Mouse (Mus musculus) B cell, adult 67 days (primary cell): ENCODE data around the gene Xrcc3. TPM values are rescaled to one million over a fixed set of nuclear protein-coding genes. Genes with fewer than 3 reads are reported as not detected.

Experiments used
- total RNA-seq, 2 experiments: library from RNA; stranded (reverse); gene quantifications; 4 replicates each; pipeline ENCODE4 v1.2.4; 2023

The Xrcc3 gene
- total RNA-seq = 1 to 10 TPM; 2.1 to 2.6 TPM

DNA sequence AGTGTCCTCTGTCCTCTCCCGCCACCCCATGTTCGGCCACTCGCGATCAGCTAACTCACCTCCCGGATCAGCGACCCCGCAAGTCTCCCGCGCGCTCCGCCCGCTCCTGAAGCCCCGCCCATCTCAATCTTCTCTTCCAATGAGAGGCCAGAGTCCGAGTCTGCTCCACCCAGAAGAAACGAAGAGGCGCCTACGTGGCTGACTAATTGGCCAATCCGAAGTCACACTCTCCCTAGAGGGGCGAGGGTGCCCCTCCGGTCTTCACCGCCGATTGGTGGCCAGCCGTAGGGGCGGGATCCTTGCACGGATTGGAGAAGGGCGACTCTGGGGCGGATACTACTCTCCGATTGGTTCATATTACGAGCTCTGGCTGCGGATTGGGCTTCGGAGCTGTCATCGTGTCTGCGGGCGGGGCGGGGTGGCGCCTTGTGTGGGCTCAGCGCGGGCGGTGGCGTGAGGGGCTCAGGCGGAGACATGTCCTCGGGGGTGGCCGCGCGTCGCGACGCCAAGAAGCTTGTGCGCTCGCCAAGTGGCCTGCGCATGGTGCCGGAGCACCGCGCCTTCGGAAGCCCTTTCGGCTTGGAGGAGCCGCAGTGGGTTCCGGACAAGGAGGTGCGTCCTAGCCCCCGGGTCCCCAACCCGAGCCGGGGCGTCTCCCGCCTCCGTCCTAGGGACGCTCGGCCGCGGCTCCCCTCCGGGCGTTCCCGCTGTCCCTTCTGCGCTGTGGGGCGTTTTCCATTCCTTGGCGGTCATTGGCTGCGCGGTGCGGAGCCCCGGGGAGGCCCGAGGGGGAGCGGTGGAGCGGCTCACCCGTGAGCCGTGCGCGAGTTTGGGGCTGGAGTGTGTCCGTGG is at the start of gene Xrcc3, which contains the start of gene Zfyve21:
Gene Xrcc3 (minus strand): TSS at position 108 of the 852 bp plus-strand sequence.
Gene Zfyve21 (plus strand): TSS at position 405 of the 852 bp plus-strand sequence.

DNA sequence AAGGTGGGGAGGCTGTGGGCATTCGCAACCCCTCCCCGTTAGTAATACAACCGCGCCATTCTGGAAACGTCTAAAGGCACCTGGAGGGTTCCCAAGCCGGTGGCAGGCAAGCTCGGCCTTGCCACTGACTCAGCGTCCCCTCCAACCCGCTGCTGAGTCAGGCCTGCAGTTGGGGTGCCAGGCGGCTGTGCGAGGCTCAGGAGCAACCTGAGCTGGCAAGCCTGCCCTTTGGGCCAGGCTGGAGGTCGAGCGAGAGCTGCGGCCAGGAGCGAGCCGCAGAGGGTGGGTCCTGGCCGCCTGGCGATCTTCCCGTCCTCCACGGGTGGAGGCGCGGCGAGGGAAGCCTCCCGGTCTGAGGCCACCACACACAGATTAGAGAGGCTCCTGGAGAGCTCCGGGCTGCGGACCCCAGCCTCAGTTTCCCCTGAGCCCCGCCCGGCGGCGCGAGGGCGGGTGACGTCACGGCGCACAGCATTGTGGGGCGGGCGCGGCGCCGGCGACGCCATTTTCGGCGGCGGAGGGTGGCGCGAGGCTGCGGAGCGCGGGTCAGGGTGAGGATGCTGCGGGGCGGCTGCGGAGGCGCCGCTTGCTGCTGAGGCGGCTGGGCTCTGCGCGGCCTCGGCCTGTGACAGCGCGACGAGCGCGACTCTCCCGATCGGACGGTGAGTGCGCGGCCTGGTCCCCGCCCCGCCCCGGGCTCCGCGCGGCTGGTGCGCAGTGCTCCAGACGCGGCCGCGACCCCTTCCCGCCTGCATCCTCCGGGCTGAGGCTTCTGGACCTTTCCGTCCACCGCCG is 55.1 kb downstream of the Xrcc3 start, which contains the start of gene Klc1:
Gene Klc1 (plus strand): TSS at position 469 of the 795 bp plus-strand sequence.

Other genes with a start within 250 kb of the Xrcc3 start
- gene Mark3, start 239.3 kb downstream of the Xrcc3 start, total RNA-seq = 10 to 100 TPM; 80.1 to 88.4 TPM
- gene Ckb, start 141.5 kb downstream of the Xrcc3 start, total RNA-seq = 1 to 10 TPM in 1 of 2 experiments, under 1 TPM in 1; 0.27 to 2.6 TPM
- 10 to 100 TPM; 12.2 to 14.1 TPM for gene Trmt61a, start 135.8 kb downstream of the Xrcc3 start, total RNA-seq
- 10 to 100 TPM; 26.5 to 27.5 TPM for gene Bag5, start 100.6 kb downstream of the Xrcc3 start, total RNA-seq
- gene Apopt1, start 100.6 kb downstream of the Xrcc3 start, total RNA-seq = 10 to 100 TPM; 26.8 to 29.0 TPM
- gene Klc1, start 55.0 kb downstream of the Xrcc3 start, total RNA-seq = 10 to 100 TPM; 80.6 to 93.3 TPM
- gene Zfyve21, start 297 bp upstream of the Xrcc3 start, total RNA-seq = 1 to 10 TPM; 1.8 to 2.7 TPM
- 10 to 100 TPM; 47.8 to 58.3 TPM for gene Ppp1r13b, start 94.2 kb upstream of the Xrcc3 start, total RNA-seq
- 100 to 1,000 TPM; 155 to 181 TPM for gene Atp5mpl, start 153.1 kb upstream of the Xrcc3 start, total RNA-seq
- gene Tdrd9, start 157.7 kb upstream of the Xrcc3 start, total RNA-seq = not detected
- not detected for gene Rd3l, start 167.4 kb upstream of the Xrcc3 start, total RNA-seq